Mouse (Mus musculus) left cerebral cortex, adult 9 months (tissue): ENCODE data around the gene Gabarap.
A peak's percentile ranks its signal among the peaks of the same experiment; 100 is the strongest.

Experiments
- DNase-seq, 2 experiments: peaks; one replicate each; pipeline ENCODE4 v3.0.0; 2022; ENCODE audit warnings: low spot score in 2 of 2

Gabarap gene

DNA sequence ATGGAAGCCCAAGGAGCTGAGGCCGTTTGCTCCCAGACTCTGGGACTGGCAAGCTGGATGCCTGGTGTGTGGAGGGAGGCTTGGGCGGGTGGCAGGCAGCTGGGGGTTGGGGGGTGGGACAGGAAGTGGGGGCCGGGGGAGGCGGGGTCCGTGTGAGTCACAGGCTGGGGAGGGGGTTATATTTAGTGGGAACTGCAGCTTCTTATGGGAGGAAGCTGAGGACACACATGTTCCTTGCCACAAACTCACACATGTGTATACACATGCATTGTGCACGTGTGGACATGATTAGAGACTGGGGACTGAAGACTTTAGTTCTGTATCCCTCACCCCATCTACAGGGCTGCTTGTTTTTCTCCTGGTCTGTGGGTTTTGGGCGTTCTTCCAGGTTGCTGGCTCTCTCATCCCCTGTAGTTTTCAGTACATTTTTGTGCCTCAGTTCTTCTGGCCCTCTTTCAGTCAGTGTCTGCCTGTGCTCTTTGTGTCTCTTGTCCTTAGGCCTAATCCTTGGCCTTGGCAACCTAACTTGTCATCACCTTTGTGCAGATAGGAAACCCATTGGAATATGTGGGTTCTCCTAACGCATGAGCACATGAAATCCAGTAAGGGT, 29.2 kb downstream of the Gabarap start:
- no peak for DNase-seq

DNA sequence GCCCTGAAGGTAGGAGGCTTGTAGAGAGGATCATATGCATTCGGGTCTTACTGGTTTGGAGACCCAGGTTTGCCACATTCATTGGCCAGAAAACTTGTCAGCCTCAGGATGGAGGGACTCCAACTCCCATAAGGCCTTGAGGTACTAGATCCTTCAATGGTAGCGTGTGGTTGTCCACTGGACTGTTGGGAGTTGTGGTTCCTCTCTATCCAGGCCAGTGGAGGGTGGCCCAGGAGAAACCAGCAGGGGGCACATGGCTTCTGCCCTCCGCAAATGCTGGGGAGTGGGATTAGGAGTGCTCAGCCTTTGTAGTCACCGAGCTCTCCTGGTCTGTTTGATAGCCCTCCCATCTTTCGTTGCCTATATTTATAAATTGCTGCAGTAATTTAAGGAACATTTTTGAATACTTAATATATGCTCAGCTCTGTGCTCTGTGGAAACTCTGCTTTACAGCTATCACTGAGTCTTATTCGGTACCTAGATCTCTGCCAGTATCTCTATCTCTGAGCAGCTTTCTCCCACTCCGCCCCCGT, 29.9 kb downstream of the Gabarap start:
- DNase-seq, result peak; percentile 77 to 84

DNA sequence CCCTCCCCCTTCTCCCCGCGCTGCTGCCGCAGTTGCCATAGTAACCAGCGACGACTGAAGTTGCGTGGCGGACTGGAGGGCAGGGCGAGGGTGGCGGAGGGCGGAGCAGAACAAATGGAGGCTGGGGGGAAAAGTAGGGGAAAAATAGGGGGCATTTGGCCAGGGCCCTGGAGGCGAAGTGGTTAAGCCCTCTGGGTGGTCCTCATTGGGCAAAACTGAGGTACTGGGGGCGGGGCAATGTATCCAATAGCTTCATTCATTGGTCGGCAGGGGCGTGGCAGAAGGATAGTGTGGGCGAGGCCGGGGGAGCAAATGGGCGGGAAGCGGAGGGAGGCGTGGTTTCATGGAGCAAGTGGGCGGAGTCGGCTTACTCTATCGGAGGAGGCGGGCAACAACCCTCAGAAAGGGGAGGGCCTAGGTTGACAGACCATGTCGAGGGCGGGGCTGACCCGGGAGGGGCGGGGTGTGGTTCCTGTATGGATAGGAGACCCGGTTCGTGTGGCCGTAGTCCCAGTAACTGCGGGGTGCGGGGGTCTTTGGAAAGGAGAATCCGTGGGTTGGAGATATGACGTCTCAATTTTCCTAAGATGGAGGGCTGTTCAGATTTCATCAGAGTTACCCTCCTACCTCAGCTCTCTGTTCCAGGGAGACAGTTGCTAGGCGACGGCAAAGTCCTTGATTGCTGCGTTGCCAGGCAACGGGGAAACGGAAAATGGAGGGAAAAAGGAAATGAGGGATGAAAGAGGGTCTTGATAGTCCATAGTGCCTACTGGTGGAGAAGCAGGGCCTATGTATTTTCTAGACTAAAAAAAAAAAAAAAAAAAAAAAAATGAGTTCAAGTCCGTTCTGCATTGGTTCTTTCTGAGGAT, 30.6 kb downstream of the Gabarap start:
- DNase-seq, result peak; percentile 96 to 98

DNA sequence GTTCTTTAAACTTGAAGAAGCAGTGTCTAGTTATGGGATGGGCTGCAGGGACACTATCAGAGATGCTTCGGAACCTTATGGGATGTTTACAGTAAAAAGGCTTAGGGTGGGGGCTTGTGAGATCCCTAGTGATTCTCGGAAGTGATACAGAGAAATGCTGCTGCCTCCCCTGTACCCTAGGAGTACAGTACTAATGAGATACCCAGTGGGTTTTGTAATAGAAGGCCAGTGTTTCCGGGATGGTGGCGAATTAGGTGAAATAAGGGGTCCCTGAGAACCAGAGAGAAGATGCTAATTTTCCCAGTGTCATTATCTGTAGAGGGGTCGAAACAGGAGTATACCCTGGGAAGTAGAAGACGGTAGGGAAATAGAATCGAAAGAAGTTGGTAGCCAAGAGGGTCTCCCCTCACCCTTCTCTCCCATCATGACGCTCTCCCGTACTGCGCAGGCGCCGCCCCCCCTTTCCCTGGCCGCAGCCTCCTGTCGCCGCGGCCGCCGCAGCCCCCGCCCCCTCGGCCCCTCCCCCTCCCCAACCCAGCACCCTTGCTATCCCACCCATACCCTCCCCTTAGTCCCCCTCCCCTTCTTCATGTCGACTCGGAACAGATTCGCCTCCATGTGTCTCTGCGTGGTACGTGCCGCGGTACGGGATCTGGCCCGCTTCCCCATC, 32.7 kb downstream of the Gabarap start:
- DNase-seq, result no peak

DNA sequence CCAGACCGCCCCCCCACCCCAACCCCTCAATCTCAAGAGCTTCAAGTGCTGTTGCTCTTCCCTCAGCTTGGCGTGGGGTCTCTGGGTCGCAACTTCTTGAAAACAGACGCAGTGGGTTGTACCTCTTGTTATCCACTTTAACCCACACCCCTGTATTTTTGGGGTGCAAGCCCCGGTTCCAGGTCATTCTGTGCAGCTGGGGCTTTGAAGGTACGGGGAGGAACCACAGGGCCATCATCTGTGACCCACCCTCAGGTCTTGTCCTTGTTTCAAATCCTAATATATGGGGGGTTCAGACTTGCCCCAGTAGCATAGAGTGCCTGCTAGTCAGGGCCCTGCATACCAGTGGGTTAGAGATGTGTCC, 33.2 kb downstream of the Gabarap start:
- DNase-seq, result no peak

DNA sequence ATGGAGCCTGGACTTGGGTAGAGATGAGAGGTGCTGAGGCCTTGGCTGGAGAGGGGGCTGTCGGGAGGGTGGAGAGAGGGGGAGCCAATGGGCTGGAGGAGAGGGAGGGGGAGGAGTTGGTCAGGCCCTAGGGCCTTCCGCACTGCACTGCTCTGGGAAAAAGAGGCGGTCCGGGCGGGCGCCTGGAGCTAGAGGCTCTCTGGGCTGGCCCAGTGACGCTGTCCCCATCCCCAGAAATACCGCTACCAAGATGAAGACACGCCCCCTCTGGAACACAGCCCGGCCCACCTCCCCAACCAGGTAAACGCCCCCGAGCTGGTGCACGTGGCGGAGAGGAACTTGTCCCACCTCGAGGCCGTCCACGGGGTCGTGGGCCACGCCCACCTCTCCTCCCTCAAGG, 35.7 kb downstream of the Gabarap start:
- DNase-seq, result no peak

DNA sequence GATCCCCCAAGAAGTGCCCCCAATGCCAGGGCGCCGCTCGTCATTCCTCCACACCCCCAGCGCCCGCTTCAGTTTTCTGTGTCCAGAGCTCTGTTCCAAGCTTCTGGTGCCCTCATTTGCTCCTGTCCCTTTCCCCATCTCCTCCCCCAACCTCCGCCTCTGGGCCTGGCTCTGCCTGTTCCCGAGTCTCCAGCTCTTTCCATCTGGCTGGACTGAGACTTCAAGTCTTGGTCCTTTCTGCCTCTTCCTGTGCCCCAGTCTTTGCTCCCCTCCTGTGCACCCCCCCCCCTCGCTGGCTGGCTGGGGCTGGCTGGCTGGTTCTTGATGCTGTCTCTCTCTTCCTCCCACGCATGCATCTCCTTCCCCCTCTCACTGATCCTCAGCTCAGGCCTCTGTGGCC, 36.5 kb downstream of the Gabarap start:
- no peak for DNase-seq

DNA sequence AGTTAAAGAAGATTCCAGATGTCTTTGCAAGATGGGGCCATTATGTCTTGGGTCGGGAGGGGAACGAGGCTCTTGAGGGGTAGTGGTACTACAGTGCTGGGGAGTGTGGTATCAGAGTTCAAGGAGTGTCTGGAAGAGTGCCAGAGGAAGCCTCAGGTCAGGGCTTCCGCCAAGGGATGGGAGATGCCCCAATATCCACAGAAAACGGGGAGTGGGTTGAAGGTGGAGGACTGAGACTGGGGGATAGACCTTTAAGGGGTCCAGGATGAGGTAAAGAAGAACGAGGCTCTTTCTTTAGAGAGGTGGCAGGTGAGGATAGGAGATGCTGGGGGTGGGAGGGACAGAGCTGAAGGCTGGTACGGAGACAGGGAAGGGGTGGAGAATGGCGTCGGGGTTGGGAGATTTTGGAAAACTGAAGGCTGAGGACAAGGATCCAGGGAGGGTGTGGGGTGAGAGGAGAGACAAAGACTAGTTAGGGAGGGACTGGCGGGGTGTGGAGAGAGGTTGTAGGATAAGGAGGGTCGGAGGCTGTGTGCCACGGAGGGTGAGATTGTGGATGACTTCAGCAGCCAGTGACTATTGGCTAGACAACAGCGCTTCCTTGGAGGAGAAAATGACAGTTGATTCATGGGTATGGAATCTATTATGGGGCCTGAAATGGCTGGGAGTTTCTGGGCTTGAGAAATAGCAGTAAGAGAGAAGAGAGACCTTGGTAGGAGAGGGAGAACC, 37.6 kb downstream of the Gabarap start:
- DNase-seq, result no peak

DNA sequence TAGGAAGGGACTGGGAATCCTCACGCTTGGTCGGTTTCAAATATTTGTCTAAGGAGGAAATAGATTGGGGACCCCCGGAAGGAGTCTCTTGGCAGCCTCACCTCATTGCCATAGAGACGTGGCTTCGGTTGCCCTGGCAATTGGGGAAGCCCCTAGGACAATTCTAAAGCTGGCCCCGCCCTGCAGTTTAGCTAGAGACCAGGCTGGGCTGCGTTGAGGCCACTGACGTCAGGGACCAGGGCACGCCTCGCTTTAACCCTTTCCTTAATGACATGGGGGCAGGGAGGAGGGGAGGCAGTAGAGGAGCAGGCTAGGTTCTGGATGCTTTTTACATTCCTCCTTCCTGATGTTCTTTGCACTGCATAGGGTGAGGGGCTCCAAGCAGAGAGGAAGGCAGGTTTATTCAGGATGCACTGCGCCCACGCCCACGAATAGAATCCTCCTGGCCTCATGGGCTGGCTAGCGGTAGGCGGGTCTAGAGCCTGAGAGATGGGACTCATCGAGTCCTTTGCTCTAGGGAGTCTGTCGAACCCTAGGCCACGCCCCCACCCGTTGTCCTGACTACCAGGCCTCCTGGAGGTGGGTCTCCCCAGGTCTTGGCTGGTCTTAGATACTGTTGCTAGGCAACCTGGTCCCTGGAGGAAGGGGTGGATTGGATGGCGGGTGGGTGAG, 38.3 kb downstream of the Gabarap start:
- DNase-seq, result peak; percentile 83 to 91

DNA sequence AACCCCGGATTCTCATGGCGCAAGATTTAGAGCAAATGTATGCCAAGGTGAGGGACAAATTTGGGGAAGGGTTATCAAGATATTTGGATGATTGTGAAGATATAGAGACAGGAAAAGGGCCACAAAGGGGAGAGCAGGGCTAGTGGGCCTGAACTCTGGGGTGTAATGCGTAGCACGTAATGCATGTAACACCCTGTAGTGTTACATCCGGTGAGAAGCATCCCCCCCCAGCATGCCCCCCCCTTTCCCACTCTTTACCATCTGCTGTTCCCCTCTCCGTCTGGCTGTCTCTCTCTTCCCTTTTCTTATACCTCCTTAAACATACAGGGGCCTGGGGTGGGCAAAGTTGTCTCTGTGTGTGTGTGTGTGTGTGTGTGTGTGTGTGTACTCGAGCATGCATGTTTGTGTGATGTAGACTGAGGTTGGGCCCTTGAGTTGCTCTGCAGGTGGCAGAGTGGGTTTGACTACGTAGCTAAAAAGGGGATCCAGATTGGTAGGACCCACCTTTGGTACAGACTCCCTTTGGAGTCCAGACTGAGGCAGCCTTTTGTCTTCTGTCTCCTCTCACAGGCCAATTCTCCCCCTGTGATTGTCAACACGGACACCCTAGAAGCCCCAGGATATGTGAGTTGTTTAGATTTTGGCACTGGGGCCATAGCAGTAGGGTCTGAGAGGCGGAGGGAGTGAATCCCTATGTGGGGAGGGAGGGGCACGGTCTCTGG, 39.0 kb downstream of the Gabarap start:
- no peak for DNase-seq

DNA sequence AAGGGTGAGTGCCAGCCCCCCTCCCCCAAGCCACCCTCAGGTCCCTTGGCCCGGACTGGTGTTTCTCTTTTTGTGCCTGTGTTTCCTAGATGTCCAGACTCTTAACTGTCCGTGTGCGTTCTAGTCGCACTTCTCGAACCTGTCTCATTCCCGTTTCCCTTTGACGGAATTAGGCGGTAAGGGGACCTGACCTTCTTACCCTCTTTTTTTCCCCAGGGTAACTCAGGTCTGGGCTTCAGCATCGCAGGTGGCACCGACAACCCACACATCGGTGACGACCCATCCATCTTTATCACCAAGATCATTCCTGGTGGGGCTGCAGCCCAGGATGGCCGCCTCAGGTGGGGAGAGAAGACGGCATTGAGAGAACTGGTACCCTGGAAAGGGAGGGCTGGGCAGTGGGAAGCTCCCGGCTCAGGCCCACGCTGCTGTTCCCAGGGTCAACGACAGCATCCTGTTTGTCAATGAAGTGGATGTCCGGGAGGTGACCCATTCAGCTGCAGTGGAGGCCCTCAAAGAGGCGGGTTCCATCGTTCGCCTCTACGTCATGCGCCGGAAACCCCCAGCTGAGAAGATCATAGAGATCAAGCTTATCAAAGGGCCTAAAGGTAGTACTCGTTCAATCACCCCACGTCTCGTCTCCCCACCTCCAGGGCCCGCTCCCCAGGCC, 39.8 kb downstream of the Gabarap start:
- no peak for DNase-seq

DNA sequence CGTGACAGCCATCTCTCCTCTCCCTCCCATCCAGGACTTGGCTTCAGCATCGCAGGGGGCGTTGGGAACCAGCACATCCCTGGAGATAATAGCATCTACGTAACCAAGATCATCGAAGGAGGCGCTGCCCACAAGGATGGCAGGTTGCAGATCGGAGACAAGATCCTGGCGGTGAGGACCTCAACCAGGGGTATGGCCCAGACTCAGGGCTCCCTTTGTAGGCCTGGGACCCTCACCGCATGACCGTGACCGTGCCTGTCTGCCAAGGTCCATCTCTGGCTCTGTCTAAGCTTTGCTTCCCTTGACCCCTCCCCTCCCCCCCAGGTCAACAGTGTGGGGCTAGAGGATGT, 40.4 kb downstream of the Gabarap start:
- no peak for DNase-seq

DNA sequence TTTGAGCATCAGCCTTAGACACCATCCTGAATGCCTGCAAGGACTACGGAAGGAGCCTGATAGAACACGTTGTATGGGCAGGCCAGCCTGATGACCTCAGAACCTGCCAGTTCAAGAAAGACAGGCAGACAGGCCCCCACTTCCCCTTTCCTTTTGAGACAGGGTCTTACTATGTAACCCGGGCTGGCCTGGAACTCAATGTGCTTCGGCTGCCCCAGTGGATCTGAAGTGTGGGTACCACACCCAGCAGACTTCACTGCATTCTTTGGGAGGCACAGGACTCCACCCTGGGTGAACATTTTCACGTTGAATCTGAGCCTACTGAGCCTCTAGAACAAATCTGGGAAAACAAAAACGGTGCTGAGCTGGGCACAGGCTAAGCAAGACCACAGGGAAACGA, 47.2 kb downstream of the Gabarap start:
- no peak for DNase-seq

DNA sequence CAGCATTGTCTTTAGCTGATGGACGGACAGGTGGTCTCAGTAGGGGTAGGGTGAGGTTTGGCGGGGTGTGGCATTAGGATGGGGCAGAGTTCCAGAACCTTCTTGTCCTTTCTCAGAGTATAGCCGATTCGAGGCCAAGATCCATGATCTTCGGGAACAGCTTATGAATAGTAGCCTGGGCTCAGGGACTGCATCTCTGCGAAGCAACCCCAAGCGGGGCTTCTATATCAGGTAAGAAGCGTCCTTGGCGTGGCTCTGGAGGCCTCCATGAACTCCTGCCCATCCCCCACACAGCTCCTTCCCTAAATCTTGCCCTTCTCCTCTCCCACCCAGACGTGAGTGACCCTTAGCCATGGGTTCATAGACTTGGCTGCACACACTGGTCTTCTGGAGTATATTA, 48.7 kb downstream of the Gabarap start:
- no peak for DNase-seq

DNA sequence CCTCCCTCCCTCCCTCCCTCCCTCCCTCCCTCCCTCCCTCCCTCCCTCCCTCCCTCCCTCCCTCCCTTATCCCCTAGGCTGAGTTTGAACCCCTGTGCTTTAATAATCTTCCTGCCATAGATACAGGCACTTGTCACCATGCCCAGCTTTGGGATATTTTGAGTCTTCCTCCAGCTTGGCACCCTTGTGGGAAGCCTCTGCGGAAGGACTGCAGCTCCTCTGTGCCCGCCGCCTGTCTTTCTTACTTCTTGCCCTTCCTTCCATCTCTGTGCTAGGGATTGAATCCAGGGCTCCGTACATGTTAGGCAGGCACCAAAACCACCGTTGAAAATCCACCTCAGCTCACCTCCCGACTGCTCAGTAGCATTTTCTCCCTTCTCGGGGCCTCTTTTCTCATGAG, 49.2 kb downstream of the Gabarap start:
- no peak for DNase-seq

DNA sequence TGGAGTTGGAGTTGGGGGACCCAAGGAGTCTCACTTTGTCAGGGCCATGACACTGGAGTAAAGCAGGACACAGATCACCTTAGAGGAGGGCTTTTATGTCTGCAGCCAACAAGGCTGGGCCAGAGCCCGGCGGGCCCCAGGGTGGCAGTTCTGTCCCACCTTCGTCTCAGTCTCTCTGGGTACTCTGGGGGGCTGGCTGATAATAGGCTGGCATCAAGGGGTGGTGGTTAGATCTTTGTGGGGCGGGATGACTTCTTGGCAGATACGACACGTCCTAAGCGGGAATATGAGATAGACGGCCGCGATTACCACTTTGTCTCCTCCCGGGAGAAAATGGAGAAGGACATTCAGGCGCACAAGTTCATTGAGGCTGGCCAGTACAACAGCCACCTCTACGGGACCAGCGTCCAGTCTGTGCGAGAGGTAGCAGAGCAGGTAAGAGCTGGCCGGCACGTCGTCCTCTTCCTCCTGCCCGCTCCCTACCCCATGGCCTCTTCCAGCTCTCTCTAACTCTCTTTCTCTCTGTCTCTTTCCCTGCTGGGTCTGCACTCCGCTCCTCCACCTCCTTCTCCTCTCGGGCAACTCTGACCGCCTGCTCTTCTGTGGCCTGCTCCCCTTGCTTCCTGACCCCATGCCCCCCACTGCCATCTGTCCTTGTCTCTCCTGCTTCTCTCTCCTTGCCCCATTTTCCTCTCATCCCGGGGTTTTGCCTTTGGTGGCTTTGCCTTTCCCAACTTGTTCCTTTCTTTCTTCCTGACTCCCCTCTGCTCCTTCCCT, 51.6 kb downstream of the Gabarap start:
- no peak for DNase-seq

DNA sequence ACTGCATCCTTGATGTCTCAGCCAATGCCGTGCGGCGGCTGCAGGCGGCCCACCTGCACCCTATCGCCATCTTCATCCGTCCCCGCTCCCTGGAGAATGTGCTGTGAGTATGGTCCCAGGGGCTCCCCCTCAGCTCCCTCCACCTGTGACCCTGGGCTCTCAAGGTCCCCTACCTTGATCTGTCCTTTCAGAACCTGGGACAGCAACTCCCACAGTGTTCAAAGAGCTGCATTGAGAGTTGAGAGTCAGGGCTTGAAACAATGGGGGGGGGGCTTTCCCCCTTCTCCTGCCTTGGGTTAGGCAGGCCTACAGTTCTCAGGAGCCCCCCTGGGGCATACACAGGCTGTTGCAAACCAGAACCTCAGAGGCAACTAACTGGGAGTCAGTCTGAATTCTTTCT, 52.7 kb downstream of the Gabarap start:
- DNase-seq, result no peak
